In genomic region chr15:50498716-50499115, GRCm38 (mm10) we compare ENCODE assay signal across 25 mouse cellular contexts.
"Had no signal": no experiment of that assay in that cellular context is flagged by ENCODE, and none has a peak within 500 bp of the region (broad histone marks: within the 10 kb centered on the region; RNA-seq: fewer than 3 reads in every experiment).

No protein-coding gene starts in this region.

- H3K4me3 ChIP-seq: gastrocnemius, adult 2 months; heart, embryonic 10.5 days; heart, embryonic 13.5 days; heart, embryonic 15.5 days; hindbrain, embryonic 13.5 days; hindbrain, embryonic 15.5 days; kidney, embryonic 15.5 days; limb, embryonic 13.5 days; limb, embryonic 15.5 days had no signal

- H3K27me3 ChIP-seq: hindbrain, embryonic 13.5 days; hindbrain, embryonic 15.5 days; kidney, embryonic 15.5 days; limb, embryonic 13.5 days; limb, embryonic 15.5 days had no signal

- DNase-seq: gastrocnemius, adult 2 months; gastrocnemius, postnatal 10 days; gastrocnemius, postnatal 25 days; heart, adult 18-20 months; heart, postnatal 14 days; heart, postnatal 36 days; kidney, adult 11 months; kidney, adult 2 months; kidney, adult 9 months; kidney, postnatal 14 days; kidney, postnatal 36 days; layer of hippocampus, adult 9-11 months; layer of hippocampus, postnatal 36 days; left cerebral cortex, postnatal 4 days had no signal

- ATAC-seq: hindbrain, postnatal 0 days; intestine, embryonic 16.5 days had no signal

- H3K36me3 ChIP-seq: heart, embryonic 10.5 days; heart, embryonic 13.5 days; heart, embryonic 15.5 days; hindbrain, embryonic 13.5 days; hindbrain, embryonic 15.5 days; kidney, embryonic 15.5 days; limb, embryonic 13.5 days; limb, embryonic 15.5 days had no signal

- H3K27ac ChIP-seq: gastrocnemius, adult 2 months; heart, embryonic 10.5 days; heart, embryonic 13.5 days; heart, embryonic 15.5 days; hindbrain, embryonic 13.5 days; hindbrain, embryonic 15.5 days; hindbrain, postnatal 0 days; kidney, embryonic 15.5 days; kidney, postnatal 0 days; limb, embryonic 13.5 days; limb, embryonic 15.5 days had no signal

- H3K4me1 ChIP-seq: heart, embryonic 10.5 days; heart, embryonic 13.5 days; heart, embryonic 15.5 days; hindbrain, embryonic 13.5 days; hindbrain, embryonic 15.5 days; kidney, embryonic 15.5 days; limb, embryonic 13.5 days; limb, embryonic 15.5 days had no signal

- H3K4me2 ChIP-seq: heart, embryonic 13.5 days; heart, embryonic 15.5 days; hindbrain, embryonic 13.5 days; hindbrain, embryonic 15.5 days; kidney, embryonic 15.5 days; limb, embryonic 13.5 days; limb, embryonic 15.5 days had no signal

- H3K9ac ChIP-seq: heart, embryonic 13.5 days; heart, embryonic 15.5 days; hindbrain, embryonic 13.5 days; hindbrain, embryonic 15.5 days; kidney, embryonic 15.5 days; limb, embryonic 13.5 days; limb, embryonic 15.5 days had no signal

- H3K9me3 ChIP-seq: heart, embryonic 10.5 days; heart, embryonic 15.5 days; hindbrain, embryonic 13.5 days; hindbrain, embryonic 15.5 days; kidney, embryonic 15.5 days; limb, embryonic 13.5 days; limb, embryonic 15.5 days had no signal
